Mouse (Mus musculus) E14TG2a.4 (cell line): ENCODE data around the gene Olfr487.
A peak's percentile ranks its signal among the peaks of the same experiment; 100 is the strongest.
"Not testable (repeated sequence)": the region's sequence is repeated elsewhere in the genome, so short reads cannot be mapped to it uniquely, and the experiment has no call there.

Source experiments
- CTCF ChIP-seq: conservative IDR thresholded peaks from 2 replicates; pipeline ENCODE4 v1.5.1; 2014; ENCODE audit warnings: low read length
- NANOG ChIP-seq: IDR thresholded peaks from 2 replicates; pipeline ENCODE4 v1.6.1; 2014; ENCODE audit warnings: borderline replicate concordance, low read length, mixed read lengths

GRCm38 (mm10) chr7:108184401-108184800 is 30.0 kb downstream of the Olfr487 start:
- TF ChIP-seq CTCF, result not testable (repeated sequence)
- peak; percentile 19; the same call in 1 of the 2 replicates for TF ChIP-seq NANOG
